Mouse (Mus musculus): ENCODE data around the gene Zfp709. TPM values are rescaled to one million over a fixed set of nuclear protein-coding genes. Genes with fewer than 3 reads are reported as not detected.
"Not testable (repeated sequence)": the region's sequence is repeated elsewhere in the genome, so short reads cannot be mapped to it uniquely, and the experiment has no call there.

Gene Zfp709
- total RNA-seq (2018; cell fraction: chromatin; rRNA removed), result 100 to 1,000 TPM in 1 of 26 experiments, 10 to 100 TPM in 25; 17.1 to 110 (median 45.0) TPM
- total RNA-seq (2018; cell fraction: cytosol; rRNA removed), result 10 to 100 TPM in 12 of 26 experiments, 1 to 10 TPM in 14; 2.7 to 18.3 (median 9.0) TPM
- total RNA-seq (2018; cell fraction: nucleus; rRNA removed), result 10 to 100 TPM; 12.3 to 78.3 (median 30.8) TPM
- polyA plus RNA-seq (2018), result 8.3 to 10.1 TPM (median 9.2 TPM) in 3 replicates

GRCm38 (mm10) chr8:71881618-71882274, at the start of gene Zfp709:
Gene Zfp709, plus strand, starts transcription at chr8:71882019.
- Histone ChIP-seq H3K27ac (peak within 1 kb of the TSS; percentile 69), H3K79me2 (ENCODE audit: inconsistent target) (peaks cover 42% of the 10 kb centered on the region), H3K36me3 (ENCODE audit: inconsistent target) (peaks cover 31% of the 10 kb centered on the region), H3K4me3 (ENCODE audit: inconsistent target) (peak within 1 kb of the TSS; percentile 75)
- 4% methylated on average over 45 of the region's 45 CpGs for WGBS (ENCODE audit: missing documents)

GRCm38 (mm10) chr8:71838207-71838606, 43.6 kb upstream of the Zfp709 start:
- WGBS (ENCODE audit: missing documents), result 76% methylated on average over 3 of the region's 4 CpGs
- H3K27ac ChIP-seq; H3K79me2 ChIP-seq (ENCODE audit: inconsistent target); H3K36me3 ChIP-seq (ENCODE audit: inconsistent target); H3K4me3 ChIP-seq (ENCODE audit: inconsistent target): not testable (repeated sequence)

DNA sequence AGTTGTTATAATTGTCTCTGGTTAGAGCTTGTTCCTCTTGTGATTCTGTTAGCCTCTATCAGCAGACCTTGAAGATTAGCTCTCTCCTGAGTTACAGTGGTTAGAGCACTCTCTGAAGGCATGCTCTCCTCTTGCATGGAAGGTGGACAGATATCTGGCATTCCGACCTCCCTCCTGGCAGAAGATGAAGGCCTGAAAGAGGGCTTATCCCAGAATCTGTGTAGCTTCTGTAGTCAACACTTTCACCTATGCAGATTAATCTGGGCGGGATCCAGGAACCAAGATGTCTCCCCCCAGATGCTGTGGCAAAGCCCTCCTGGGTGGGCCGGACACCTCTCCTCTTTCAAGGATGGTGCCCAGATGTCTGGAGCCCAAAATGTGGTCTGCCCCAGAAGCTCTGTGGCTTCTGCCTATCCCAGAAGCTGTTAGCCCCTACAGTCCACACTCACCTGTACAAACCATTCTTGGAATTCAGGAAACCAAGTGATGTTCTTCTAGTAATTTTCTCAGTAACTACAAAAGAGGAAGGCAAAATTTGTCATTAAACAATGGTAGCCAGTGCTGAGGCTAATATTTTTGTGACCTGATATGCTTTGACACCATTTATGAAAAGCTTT, 40.5 kb upstream of the Zfp709 start:
- not testable (repeated sequence) for H3K36me3 ChIP-seq (ENCODE audit: inconsistent target); H3K27ac ChIP-seq; H3K79me2 ChIP-seq (ENCODE audit: inconsistent target); H3K4me3 ChIP-seq (ENCODE audit: inconsistent target)
- 93% methylated on average over 3 of the region's 3 CpGs for WGBS (ENCODE audit: missing documents)

DNA sequence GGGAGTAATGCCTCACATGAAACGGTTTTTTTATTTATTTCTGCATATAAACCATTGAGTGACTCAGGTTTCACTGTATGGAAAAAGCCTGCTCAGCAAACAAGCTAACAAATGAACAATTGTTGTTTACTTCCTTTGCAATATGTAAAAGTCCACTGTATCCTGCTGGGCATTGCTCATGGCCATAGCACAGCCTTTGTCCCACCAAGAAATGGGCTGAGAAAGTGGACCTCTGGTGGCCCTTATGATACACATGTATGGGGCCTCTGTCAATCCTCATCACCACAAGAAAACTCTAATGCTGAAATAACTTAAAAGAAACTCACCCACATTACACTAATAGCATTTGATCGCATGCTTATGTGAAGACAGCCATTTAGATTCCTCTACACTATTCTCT, 39.3 kb upstream of the Zfp709 start:
- 79% methylated on average over 2 of the region's 2 CpGs for WGBS (ENCODE audit: missing documents)
- not testable (repeated sequence) for H3K36me3 ChIP-seq (ENCODE audit: inconsistent target); H3K4me3 ChIP-seq (ENCODE audit: inconsistent target); H3K27ac ChIP-seq; H3K79me2 ChIP-seq (ENCODE audit: inconsistent target)

DNA sequence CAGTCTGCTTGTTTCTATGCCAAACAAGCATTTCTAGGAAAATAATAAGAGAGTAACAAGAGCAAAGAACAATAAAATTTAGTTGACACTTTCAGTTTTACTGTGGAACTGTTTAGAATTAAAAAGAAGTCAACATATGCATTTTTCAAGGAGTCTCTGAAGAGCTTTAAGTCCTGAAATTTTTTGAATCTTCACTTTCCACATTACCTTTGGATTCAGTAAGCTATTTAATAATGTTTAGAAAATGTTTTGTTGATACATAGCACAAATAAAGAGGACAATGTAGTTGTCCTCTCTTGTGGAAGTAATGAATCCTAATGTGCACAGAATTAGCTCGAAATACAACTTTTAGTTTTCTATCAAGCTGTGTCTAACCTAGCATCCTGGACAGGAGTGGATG, 37.4 kb upstream of the Zfp709 start:
- not testable (repeated sequence) for H3K79me2 ChIP-seq (ENCODE audit: inconsistent target); H3K36me3 ChIP-seq (ENCODE audit: inconsistent target); H3K27ac ChIP-seq; H3K4me3 ChIP-seq (ENCODE audit: inconsistent target)
- WGBS (ENCODE audit: missing documents), result no CpG with 5 or more reads among the region's 1 CpGs

DNA sequence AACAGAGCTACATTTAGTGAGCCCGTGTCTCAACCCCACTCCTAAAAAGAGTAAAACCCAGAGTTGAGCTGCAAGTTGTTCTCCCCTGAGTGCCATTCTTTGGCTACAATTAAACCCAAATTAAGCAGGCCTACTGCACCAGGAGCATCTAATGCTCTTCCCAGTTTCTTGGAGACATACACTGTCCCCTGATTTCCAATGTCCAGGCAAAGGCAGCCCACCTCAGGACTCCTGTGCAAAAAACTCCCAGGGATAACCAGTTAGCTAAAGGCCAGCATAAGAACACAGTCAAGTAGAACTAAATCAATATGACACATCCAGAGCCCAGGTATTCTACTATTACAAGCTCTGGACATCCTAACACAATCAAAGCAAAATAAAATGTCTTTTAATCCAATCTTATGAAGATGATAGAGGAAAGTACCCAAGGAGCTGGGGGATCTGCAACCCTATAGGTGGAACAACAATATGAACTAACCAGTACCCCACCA, 35.8 kb upstream of the Zfp709 start:
- H3K27ac ChIP-seq; H3K79me2 ChIP-seq (ENCODE audit: inconsistent target); H3K36me3 ChIP-seq (ENCODE audit: inconsistent target); H3K4me3 ChIP-seq (ENCODE audit: inconsistent target): not testable (repeated sequence)
- 90% methylated on average over 1 of the region's 1 CpGs for WGBS (ENCODE audit: missing documents)

DNA sequence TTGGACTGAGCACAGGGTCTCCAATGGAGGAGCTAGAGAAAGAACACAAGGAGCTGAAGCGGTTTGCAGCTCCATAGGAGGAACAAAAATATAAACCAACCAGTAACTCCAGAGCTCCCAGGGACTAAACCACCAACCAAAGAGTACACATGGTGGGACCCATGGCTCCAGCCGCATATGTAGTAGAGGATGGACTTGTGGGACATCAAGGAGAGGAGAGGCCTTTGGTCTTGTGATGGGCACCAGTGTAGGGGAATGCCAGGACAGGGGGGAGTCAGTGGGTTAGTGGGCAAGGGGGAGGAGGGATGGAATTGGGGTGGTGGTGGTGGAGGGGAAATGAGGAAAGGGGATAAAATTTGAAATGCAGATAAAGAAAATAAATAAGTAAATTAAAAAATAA, 35.1 kb upstream of the Zfp709 start:
- WGBS (ENCODE audit: missing documents), result 92% methylated on average over 2 of the region's 2 CpGs
- not testable (repeated sequence) for H3K27ac ChIP-seq; H3K4me3 ChIP-seq (ENCODE audit: inconsistent target); H3K79me2 ChIP-seq (ENCODE audit: inconsistent target); H3K36me3 ChIP-seq (ENCODE audit: inconsistent target)

DNA sequence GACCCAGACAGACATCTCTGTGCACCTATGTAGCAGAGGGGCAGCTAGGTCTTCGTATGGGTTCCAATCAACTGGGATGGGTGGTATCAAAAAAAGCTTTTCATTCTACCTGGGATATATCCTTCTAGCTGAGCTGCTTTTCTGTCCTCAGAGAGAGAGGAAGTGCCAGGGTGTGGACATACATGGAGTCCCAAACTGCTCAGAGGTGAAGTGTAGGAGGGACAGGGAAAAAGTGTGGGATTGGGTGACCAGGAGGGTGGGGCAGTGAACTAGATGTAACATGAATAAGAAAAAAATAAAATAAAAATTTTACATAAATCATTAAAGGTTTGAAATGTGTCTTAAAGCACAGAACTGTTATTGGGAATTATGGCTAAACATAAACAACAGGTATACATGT, 30.8 kb upstream of the Zfp709 start:
- H3K36me3 ChIP-seq (ENCODE audit: inconsistent target); H3K79me2 ChIP-seq (ENCODE audit: inconsistent target); H3K27ac ChIP-seq; H3K4me3 ChIP-seq (ENCODE audit: inconsistent target): not testable (repeated sequence)
- WGBS (ENCODE audit: missing documents), result 83% methylated on average over 1 of the region's 1 CpGs

DNA sequence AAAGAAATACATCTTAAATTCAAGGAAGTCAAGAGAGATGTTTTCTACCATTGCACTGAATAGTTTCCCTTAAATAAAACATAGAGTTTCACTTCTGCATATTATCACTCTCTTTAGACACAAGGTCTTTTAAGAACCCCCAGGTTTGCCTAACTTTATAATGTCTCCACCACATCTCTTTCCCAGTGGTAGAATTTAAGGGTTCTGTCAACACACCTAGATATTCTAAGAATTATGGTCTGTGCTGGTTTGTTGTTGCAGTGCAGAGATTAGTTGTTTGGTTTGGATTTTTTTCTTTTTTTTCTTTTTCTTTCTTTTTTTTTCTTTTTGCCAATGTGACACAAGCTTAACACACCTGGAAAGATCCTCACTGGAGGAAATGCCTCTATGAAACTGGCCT, 28.5 kb upstream of the Zfp709 start:
- H3K36me3 ChIP-seq (ENCODE audit: inconsistent target); H3K27ac ChIP-seq; H3K4me3 ChIP-seq (ENCODE audit: inconsistent target); H3K79me2 ChIP-seq (ENCODE audit: inconsistent target): not testable (repeated sequence)

- not testable (repeated sequence) for H3K79me2 ChIP-seq (ENCODE audit: inconsistent target); H3K36me3 ChIP-seq (ENCODE audit: inconsistent target); H3K27ac ChIP-seq; H3K4me3 ChIP-seq (ENCODE audit: inconsistent target)
- 93% methylated on average over 7 of the region's 10 CpGs for WGBS (ENCODE audit: missing documents)
Observed at GRCm38 (mm10) chr8:71856630-71857328, 25.0 kb upstream of the Zfp709 start.

- not testable (repeated sequence) for H3K79me2 ChIP-seq (ENCODE audit: inconsistent target); H3K27ac ChIP-seq; H3K36me3 ChIP-seq (ENCODE audit: inconsistent target); H3K4me3 ChIP-seq (ENCODE audit: inconsistent target)
- 88% methylated on average over 2 of the region's 2 CpGs for WGBS (ENCODE audit: missing documents)
Observed at GRCm38 (mm10) chr8:71857364-71857763, 24.5 kb upstream of the Zfp709 start.

DNA sequence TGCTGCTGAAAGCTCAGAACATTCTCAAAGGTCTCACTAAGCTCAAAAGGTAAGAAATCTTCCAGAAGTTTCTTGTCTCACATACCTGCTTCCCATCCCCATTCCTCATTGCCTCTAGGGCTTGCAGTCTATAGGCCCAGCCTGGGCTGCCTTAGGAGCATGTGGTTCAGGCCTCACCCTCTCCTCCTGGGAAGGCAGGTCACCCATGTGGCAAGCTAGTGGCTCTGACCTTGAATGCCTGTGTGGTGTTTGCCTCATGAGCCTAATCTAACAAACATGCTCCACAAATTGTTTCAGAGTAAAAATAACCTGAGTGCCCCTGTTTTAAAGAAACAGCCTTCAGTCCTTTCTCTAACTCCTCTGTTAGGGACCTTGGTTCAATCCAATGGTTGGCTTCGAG, 20.3 kb upstream of the Zfp709 start:
- 88% methylated on average over 1 of the region's 1 CpGs for WGBS (ENCODE audit: missing documents)
- H3K27ac ChIP-seq; H3K79me2 ChIP-seq (ENCODE audit: inconsistent target); H3K36me3 ChIP-seq (ENCODE audit: inconsistent target); H3K4me3 ChIP-seq (ENCODE audit: inconsistent target): not testable (repeated sequence)

DNA sequence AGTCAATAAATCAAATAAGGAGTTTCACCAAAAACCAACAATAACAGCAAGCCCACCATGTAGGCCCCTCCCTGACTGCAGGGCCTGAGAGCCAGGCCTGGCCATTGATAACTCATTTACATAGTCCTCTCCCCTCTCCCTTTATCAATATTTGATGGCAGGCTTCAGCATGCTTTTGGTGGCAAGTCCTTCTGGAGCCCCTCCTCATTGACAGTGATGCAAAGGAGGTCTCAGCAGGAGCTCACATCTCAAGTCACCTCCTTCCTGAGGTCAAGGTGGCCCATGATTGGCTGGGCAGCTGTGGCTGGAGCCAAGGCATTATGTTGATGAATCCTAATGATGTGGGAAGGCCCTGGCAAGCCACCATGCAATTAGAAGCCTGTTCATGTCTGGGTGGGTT, 19.8 kb upstream of the Zfp709 start:
- H3K4me3 ChIP-seq (ENCODE audit: inconsistent target); H3K27ac ChIP-seq; H3K79me2 ChIP-seq (ENCODE audit: inconsistent target); H3K36me3 ChIP-seq (ENCODE audit: inconsistent target): not testable (repeated sequence)

DNA sequence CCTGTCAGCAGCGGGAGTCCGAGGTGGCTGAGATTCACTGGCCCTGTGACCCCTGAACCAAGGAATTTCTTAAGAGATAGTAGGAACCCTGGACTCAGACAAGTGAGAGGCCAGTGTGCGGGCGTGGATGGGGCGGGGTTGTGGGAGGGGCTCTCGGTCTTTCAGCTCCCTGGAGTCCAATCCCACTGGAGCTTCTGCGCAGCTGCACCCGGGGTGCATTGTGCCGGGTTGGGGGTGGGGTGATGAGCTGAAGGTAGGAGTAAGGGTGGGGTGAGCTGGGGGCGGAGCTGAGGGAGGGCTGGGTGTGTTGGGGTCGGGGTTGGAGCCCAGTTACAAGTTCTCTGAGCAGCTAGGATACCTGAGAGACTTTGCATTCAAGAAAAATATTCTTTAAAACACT, 18.8 kb downstream of the Zfp709 start:
- not testable (repeated sequence) for H3K4me3 ChIP-seq (ENCODE audit: inconsistent target); H3K27ac ChIP-seq; H3K36me3 ChIP-seq (ENCODE audit: inconsistent target); H3K79me2 ChIP-seq (ENCODE audit: inconsistent target)
- WGBS (ENCODE audit: missing documents), result 67% methylated on average over 10 of the region's 11 CpGs

DNA sequence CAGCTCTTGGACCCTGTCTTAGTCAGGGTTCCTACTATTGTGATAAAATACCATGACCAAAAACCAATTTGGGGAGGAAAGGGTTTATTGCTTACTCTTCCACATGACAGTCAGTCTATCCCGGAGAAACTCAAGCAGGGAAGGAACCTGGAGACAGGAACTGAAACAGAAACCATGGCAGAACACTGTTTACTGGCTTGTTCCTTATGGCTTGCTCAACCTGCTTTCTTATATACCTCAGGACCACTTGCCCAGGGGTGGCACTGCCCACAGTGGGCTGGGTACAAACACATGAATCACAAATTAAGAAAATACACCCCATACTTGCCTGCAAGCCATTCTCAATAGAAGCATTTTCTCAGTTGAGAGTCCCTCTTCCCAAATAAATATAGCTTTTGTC, 21.3 kb downstream of the Zfp709 start:
- H3K36me3 ChIP-seq (ENCODE audit: inconsistent target); H3K79me2 ChIP-seq (ENCODE audit: inconsistent target); H3K4me3 ChIP-seq (ENCODE audit: inconsistent target); H3K27ac ChIP-seq: not testable (repeated sequence)
- WGBS (ENCODE audit: missing documents), result 0% methylated on average over 1 of the region's 1 CpGs

Measured in macrophage (primary cell).